Mouse (Mus musculus) intestine, embryonic 14.5 days (tissue): Measurements from ENCODE around the gene Ogfod3. TPM values are rescaled to one million over a fixed set of nuclear protein-coding genes. Genes with fewer than 3 reads are reported as not detected.

Experiments used
- ATAC-seq: fragments of 200-750 bp; cut with Nextera tagmentation; replicated peaks from 2 replicates; pipeline ENCODE4 v1.8.0; 2017; ENCODE audit warnings: low read depth, moderate number of reproducible peaks, moderate TSS enrichment, moderate library complexity; ENCODE audit not compliant: low FRiP score, low TSS enrichment
- DNase-seq: peaks from one replicate; pipeline ENCODE4 v3.0.0-alpha.2; 2018; ENCODE audit warnings: low spot score
- H3K27ac ChIP-seq: fragments of 300-500 bp; sonication (generic); 2 replicates; pipeline ENCODE4 v1.5.1; 2014; ENCODE audit warnings: low read depth, mild to moderate bottlenecking, control low read depth
- H3K27me3 ChIP-seq: fragments of 300-500 bp; sonication (generic); replicated peaks from 2 replicates; pipeline ENCODE4 v1.6.1; 2014; ENCODE audit warnings: low read length, control low read depth; ENCODE audit not compliant: control insufficient read depth, insufficient read depth
- H3K36me3 ChIP-seq: fragments of 300-500 bp; sonication (generic); 2 replicates; pipeline ENCODE4 v1.6.1; 2014; ENCODE audit warnings: low read length, control low read depth; ENCODE audit not compliant: control insufficient read depth, insufficient read depth
- H3K4me1 ChIP-seq: fragments of 300-500 bp; sonication (generic); replicated peaks from 2 replicates; pipeline ENCODE4 v1.6.1; 2014; ENCODE audit warnings: low read length, control low read depth, mixed read lengths; ENCODE audit not compliant: control insufficient read depth, insufficient read depth
- H3K4me2 ChIP-seq: fragments of 300-500 bp; sonication (generic); 2 replicates; pipeline ENCODE4 v1.6.1; 2014; ENCODE audit warnings: low read length
- H3K4me3 ChIP-seq: fragments of 300-500 bp; sonication (generic); 2 replicates; pipeline ENCODE4 v1.5.1; 2014; ENCODE audit warnings: low read depth, low read length, control low read depth, mixed read lengths
- H3K9ac ChIP-seq: fragments of 300-500 bp; sonication (generic); 2 replicates; pipeline ENCODE4 v1.6.1; 2014; ENCODE audit warnings: mild to moderate bottlenecking, low read length
- H3K9me3 ChIP-seq: fragments of 300-500 bp; sonication (generic); 2 replicates; pipeline ENCODE4 v1.6.1; 2016; ENCODE audit warnings: low read length, control low read depth; ENCODE audit not compliant: control insufficient read depth
- WGBS: fragments of 180-500 bp; shearing (Covaris S2); extraction: QIAGEN DNeasy Blood & Tissue Kit; methylation state at CpG from one replicate; pipeline ENCODE4 v1.1.7; 2014; 5-methylcytosine and 5-hydroxymethylcytosine counted together
- polyA plus RNA-seq: library from polyadenylated mRNA; unstranded; fragments of >200 nt; fragmentation: Nextera tagmentation; extraction: Ambion mirVana; gene quantifications from 2 replicates; pipeline ENCODE4 v1.2.1, GENCODE M21; 2014

The Ogfod3 gene
- polyA plus RNA-seq, 1 experiment from 2014 or later = 32.3 TPM

GRCm38 (mm10) chr11:121148193-121148592 is 56.3 kb downstream of the Ogfod3 start:
- H3K4me2 ChIP-seq = no peak overlapping the region
- DNase-seq (no peak), ATAC-seq (no peak)
- H3K27ac ChIP-seq = no peak overlapping the region
- no peaks in the 10 kb centered on the region for H3K36me3 ChIP-seq
- 82% methylated on average over 3 of the region's 3 CpGs for WGBS
- no peaks in the 10 kb centered on the region for H3K27me3 ChIP-seq
- no peak overlapping the region for H3K4me3 ChIP-seq
- no peak overlapping the region for H3K9ac ChIP-seq
- H3K4me1 ChIP-seq = no peaks in the 10 kb centered on the region
- no peaks in the 10 kb centered on the region for H3K9me3 ChIP-seq

GRCm38 (mm10) chr11:121145865-121146264 is 58.6 kb downstream of the Ogfod3 start, which contains the start of gene Tex19.1:
Gene Tex19.1, plus strand, starts transcription at chr11:121146143.
- DNase-seq (no peak), ATAC-seq (no peak)
- H3K9me3 ChIP-seq = no peaks in the 10 kb centered on the region
- H3K36me3 ChIP-seq = no peaks in the 10 kb centered on the region
- H3K4me2 ChIP-seq = no peak within 1 kb of the TSS
- H3K4me1 ChIP-seq = no peaks in the 10 kb centered on the region
- H3K27ac ChIP-seq = no peak within 1 kb of the TSS
- 92% methylated on average over 22 of the region's 22 CpGs for WGBS
- H3K27me3 ChIP-seq = no peaks in the 10 kb centered on the region
- no peak within 1 kb of the TSS for H3K9ac ChIP-seq
- no peak within 1 kb of the TSS for H3K4me3 ChIP-seq

DNA sequence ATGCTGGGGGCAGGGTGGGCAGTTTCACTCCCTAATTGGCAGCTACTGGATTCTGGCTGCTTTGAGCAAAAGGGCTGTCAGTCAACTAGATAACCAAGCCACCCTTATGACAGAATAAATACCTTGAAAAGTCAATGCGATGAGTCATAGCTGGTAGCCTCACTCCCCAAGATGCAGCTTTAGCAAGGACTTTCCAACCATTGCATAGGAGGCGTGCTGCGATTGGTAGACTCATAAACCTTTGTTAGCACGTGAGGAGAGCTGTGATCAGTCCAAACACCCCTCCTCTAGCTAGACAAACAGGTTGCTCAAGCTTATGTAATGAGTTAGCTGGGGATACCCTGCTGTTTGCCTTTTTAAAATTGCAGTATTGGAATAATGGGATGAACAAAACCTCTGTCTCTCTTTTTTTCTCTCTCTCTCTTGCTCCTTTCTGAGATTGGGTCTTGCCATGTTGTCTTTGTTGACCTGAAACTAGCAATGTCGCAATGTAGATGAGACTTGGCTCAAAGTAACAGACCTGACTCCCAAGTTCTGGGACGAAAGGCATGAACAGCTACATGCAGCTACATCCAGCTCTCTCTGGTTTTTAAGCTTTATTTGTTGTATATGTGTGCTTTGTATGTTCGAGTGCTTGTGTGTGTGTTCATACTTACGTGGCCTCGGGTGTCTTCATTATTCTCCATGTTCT is 61.0 kb downstream of the Ogfod3 start:
- 71% methylated on average over 9 of the region's 9 CpGs for WGBS
- H3K36me3 ChIP-seq = no peaks in the 10 kb centered on the region
- no peaks in the 10 kb centered on the region for H3K4me1 ChIP-seq
- DNase-seq (no peak), ATAC-seq (peak; percentile 63; the same call in 1 of the 2 replicates)
- H3K27me3 ChIP-seq = no peaks in the 10 kb centered on the region
- no peak overlapping the region for H3K4me2 ChIP-seq
- no peaks in the 10 kb centered on the region for H3K9me3 ChIP-seq
- H3K27ac ChIP-seq = no peak overlapping the region
- H3K9ac ChIP-seq = no peak overlapping the region
- no peak overlapping the region for H3K4me3 ChIP-seq

- no peak for ATAC-seq
Measured at GRCm38 (mm10) chr11:121138732-121139131, 65.8 kb downstream of the Ogfod3 start.

GRCm38 (mm10) chr11:121137682-121138081 is 66.8 kb downstream of the Ogfod3 start:
- no peak overlapping the region for H3K4me2 ChIP-seq

More at GRCm38 (mm10) chr11:121138732-121139131, 65.8 kb downstream of the Ogfod3 start:
- Histone ChIP-seq H3K4me2 (no peak overlapping the region), H3K36me3 (no peaks in the 10 kb centered on the region), H3K27ac (no peak overlapping the region), H3K4me1 (no peaks in the 10 kb centered on the region), H3K4me3 (no peak overlapping the region), H3K9me3 (no peaks in the 10 kb centered on the region), H3K9ac (no peak overlapping the region), H3K27me3 (no peaks in the 10 kb centered on the region)
- no peak for DNase-seq
- WGBS = 44% methylated on average over 6 of the region's 6 CpGs

GRCm38 (mm10) chr11:121134600-121134999 is 69.9 kb downstream of the Ogfod3 start:
- ATAC-seq (no peak), DNase-seq (no peak)
- Histone ChIP-seq H3K4me2 (no peak overlapping the region), H3K27ac (no peak overlapping the region), H3K9ac (no peak overlapping the region), H3K9me3 (no peaks in the 10 kb centered on the region), H3K27me3 (0 out of 2 replicates have a peak, but pooled peaks cover 2% of the 10 kb centered on the region), H3K36me3 (no peaks in the 10 kb centered on the region), H3K4me1 (no peaks in the 10 kb centered on the region), H3K4me3 (no peak overlapping the region)
- 41% methylated on average over 1 of the region's 1 CpGs for WGBS

More at GRCm38 (mm10) chr11:121137682-121138081, 66.8 kb downstream of the Ogfod3 start:
- Histone ChIP-seq H3K9ac (no peak overlapping the region), H3K27ac (no peak overlapping the region), H3K27me3 (no peaks in the 10 kb centered on the region), H3K4me1 (no peaks in the 10 kb centered on the region), H3K36me3 (no peaks in the 10 kb centered on the region), H3K9me3 (no peaks in the 10 kb centered on the region), H3K4me3 (no peak overlapping the region)
- WGBS = 89% methylated on average over 5 of the region's 5 CpGs
- ATAC-seq (no peak), DNase-seq (no peak)

- Histone ChIP-seq H3K4me2 (no peak overlapping the region), H3K36me3 (no peaks in the 10 kb centered on the region), H3K4me1 (no peaks in the 10 kb centered on the region), H3K9ac (no peak overlapping the region), H3K4me3 (no peak overlapping the region), H3K27ac (no peak overlapping the region), H3K27me3 (0 out of 2 replicates have a peak, but pooled peaks cover 2% of the 10 kb centered on the region), H3K9me3 (0 out of 2 replicates have a peak, but pooled peaks cover 2% of the 10 kb centered on the region)
- no peak for ATAC-seq
- DNase-seq = no peak
- whole genome bisulfite sequencing = 79% methylated on average over 1 of the region's 1 CpGs
Measured at GRCm38 (mm10) chr11:121129616-121130015, 74.9 kb downstream of the Ogfod3 start.
